Mouse (Mus musculus) neural tube, embryonic 14.5 days (tissue): ENCODE results near the gene Tmprss11d. TPM values are rescaled to one million over a fixed set of nuclear protein-coding genes. Genes with fewer than 3 reads are reported as not detected.
"Not testable (repeated sequence)": the region's sequence is repeated elsewhere in the genome, so short reads cannot be mapped to it uniquely, and the experiment has no call there.

Experiments used
- ATAC-seq: fragments of 200-750 bp; cut with Nextera tagmentation; 2 replicates; pipeline ENCODE4 v1.8.0; 2017; ENCODE audit warnings: low read depth, mild to moderate bottlenecking, moderate TSS enrichment, moderate library complexity
- H3K27ac ChIP-seq: fragments of 300-500 bp; sonication (generic); 2 replicates; pipeline ENCODE4 v1.5.1; 2014; ENCODE audit warnings: low read depth, mild to moderate bottlenecking, control low read depth, low read length, moderate library complexity, mixed read lengths
- H3K27me3 ChIP-seq: fragments of 300-500 bp; sonication (generic); 2 replicates; pipeline ENCODE4 v1.6.1; 2014; ENCODE audit warnings: low read length; ENCODE audit not compliant: control insufficient read depth, insufficient read depth
- H3K36me3 ChIP-seq: fragments of 300-500 bp; sonication (generic); 2 replicates; pipeline ENCODE4 v1.6.1; 2014; ENCODE audit warnings: low read length, mixed read lengths; ENCODE audit not compliant: control insufficient read depth, insufficient read depth
- H3K4me1 ChIP-seq: fragments of 300-500 bp; sonication (generic); 2 replicates; pipeline ENCODE4 v1.6.1; 2014; ENCODE audit warnings: low read length; ENCODE audit not compliant: control insufficient read depth, insufficient read depth
- H3K4me2 ChIP-seq: fragments of 300-500 bp; sonication (generic); 2 replicates; pipeline ENCODE4 v1.6.1; 2014; ENCODE audit warnings: mild to moderate bottlenecking, low read depth, low read length, control low read depth
- H3K4me3 ChIP-seq: fragments of 300-500 bp; sonication (generic); 2 replicates; pipeline ENCODE4 v1.5.1; 2014; ENCODE audit warnings: low read depth, low read length, control low read depth, mixed read lengths
- H3K9ac ChIP-seq: fragments of 300-500 bp; sonication (generic); replicated peaks from 2 replicates; pipeline ENCODE4 v1.6.1; 2014; ENCODE audit warnings: low read depth, mild to moderate bottlenecking, control low read depth, low read length, mixed read lengths
- H3K9me3 ChIP-seq: fragments of 300-500 bp; sonication (generic); 2 replicates; pipeline ENCODE4 v1.6.1; 2016; ENCODE audit warnings: low read length; ENCODE audit not compliant: control insufficient read depth
- WGBS: fragments of 180-500 bp; shearing (Covaris S2); extraction: QIAGEN DNeasy Blood & Tissue Kit; methylation state at CpG from one replicate; pipeline ENCODE4 v1.1.7; 2014; 5-methylcytosine and 5-hydroxymethylcytosine counted together
- polyA plus RNA-seq: library from polyadenylated mRNA; unstranded; fragments of >200 nt; fragmentation: Nextera tagmentation; extraction: Ambion mirVana; gene quantifications from 2 replicates; pipeline ENCODE4 v1.2.1, GENCODE M21; 2014

Tmprss11d gene
- polyA plus RNA-seq, 1 experiment from 2014 or later = not detected

GRCm38 (mm10) chr5:86318018-86318956, 54.9 kb downstream of the Tmprss11d start:
- peak; percentile 90 for ATAC-seq
- not testable (repeated sequence) for H3K27ac ChIP-seq, H3K9me3 ChIP-seq, H3K9ac ChIP-seq, H3K27me3 ChIP-seq, H3K36me3 ChIP-seq, H3K4me1 ChIP-seq
- WGBS = 49% methylated on average over 26 of the region's 30 CpGs
- H3K4me3 ChIP-seq = peak overlapping the region; percentile 19
- peak overlapping the region; percentile 32; the same call in 1 of the 2 replicates for H3K4me2 ChIP-seq

- H3K36me3 ChIP-seq = no peaks in the 10 kb centered on the region
- ATAC-seq = no peak
- no peak overlapping the region for H3K4me2 ChIP-seq
- no peaks in the 10 kb centered on the region for H3K27me3 ChIP-seq
- no peak overlapping the region for H3K27ac ChIP-seq
- H3K9ac ChIP-seq = no peak overlapping the region
- H3K4me3 ChIP-seq = no peak overlapping the region
- 90% methylated on average over 5 of the region's 5 CpGs for WGBS
- H3K4me1 ChIP-seq = no peaks in the 10 kb centered on the region
- H3K9me3 ChIP-seq = no peaks in the 10 kb centered on the region
These were observed 67.1 kb downstream of the Tmprss11d start for GRCm38 (mm10) chr5:86306116-86306515.

GRCm38 (mm10) chr5:86303877-86304276, 69.3 kb downstream of the Tmprss11d start:
- Histone ChIP-seq H3K9me3 (no peaks in the 10 kb centered on the region), H3K27ac (no peak overlapping the region), H3K4me2 (no peak overlapping the region), H3K4me1 (no peaks in the 10 kb centered on the region), H3K9ac (no peak overlapping the region), H3K36me3 (no peaks in the 10 kb centered on the region), H3K27me3 (no peaks in the 10 kb centered on the region), H3K4me3 (no peak overlapping the region)
- WGBS = 88% methylated on average over 8 of the region's 8 CpGs
- ATAC-seq = no peak

GRCm38 (mm10) chr5:86289208-86289607, 84.0 kb downstream of the Tmprss11d start, which contains the start of gene Tmprss11c:
TSS of gene Tmprss11c (minus strand) at chr5:86289308.
- H3K4me3 ChIP-seq = no peak within 1 kb of the TSS
- no peak within 1 kb of the TSS for H3K27ac ChIP-seq
- 87% methylated on average over 4 of the region's 4 CpGs for WGBS
- no peak within 1 kb of the TSS for H3K4me2 ChIP-seq
- no peaks in the 10 kb centered on the region for H3K27me3 ChIP-seq
- no peaks in the 10 kb centered on the region for H3K4me1 ChIP-seq
- no peak within 1 kb of the TSS for H3K9ac ChIP-seq
- H3K9me3 ChIP-seq = no peaks in the 10 kb centered on the region
- ATAC-seq = no peak
- H3K36me3 ChIP-seq = no peaks in the 10 kb centered on the region

Other genes starting within 250 kb of the Tmprss11d start
- gene Uba6, start 200.6 kb downstream of the Tmprss11d start, polyA plus RNA-seq = 20.4 and 21.9 TPM in 2 replicates
- not detected in 2 replicates for gene Gnrhr, start 175.5 kb downstream of the Tmprss11d start, polyA plus RNA-seq
- gene Tmprss11c, start 84.1 kb downstream of the Tmprss11d start, polyA plus RNA-seq = not detected in 2 replicates
- gene Tmprss11a, start 95.6 kb upstream of the Tmprss11d start, polyA plus RNA-seq = not detected in 2 replicates
- gene Tmprss11g, start 145.2 kb upstream of the Tmprss11d start, polyA plus RNA-seq = not detected in 2 replicates